Mouse (Mus musculus): ENCODE measurements around the gene Emc7. TPM values are rescaled to one million over a fixed set of nuclear protein-coding genes. Genes with fewer than 3 reads are reported as not detected.

Gene Emc7
- polyA plus RNA-seq, 1 experiment from 2014 or later, result 24.6 TPM

- no peak for ATAC-seq (ENCODE audit: low FRiP score)
- Histone ChIP-seq H3K27ac (no peak overlapping the region), H3K36me3 (replicated peaks; ENCODE audit: control insufficient read depth, insufficient read depth) (no peaks in the 10 kb centered on the region), H3K4me2 (replicated peaks) (no peak overlapping the region), H3K4me1 (replicated peaks; ENCODE audit: control insufficient read depth, insufficient read depth, low read length) (no peaks in the 10 kb centered on the region), H3K27me3 (ENCODE audit: control insufficient read depth, insufficient read depth, low read length) (no peaks in the 10 kb centered on the region), H3K4me3 (replicated peaks; ENCODE audit: low read length) (no peak overlapping the region), H3K9ac (no peak overlapping the region), H3K9me3 (ENCODE audit: control insufficient read depth, low read length) (no peaks in the 10 kb centered on the region)
- 92% methylated on average over 1 of the region's 1 CpGs for WGBS
- DNase-seq (ENCODE audit: low spot score), result no peak
Measured at GRCm38 (mm10) chr2:112507444-112507843, 52.6 kb downstream of the Emc7 start.

- ATAC-seq (ENCODE audit: low FRiP score) (no peak), DNase-seq (ENCODE audit: low spot score) (no peak)
- no peak overlapping the region for H3K9ac ChIP-seq
- H3K27me3 ChIP-seq (ENCODE audit: control insufficient read depth, insufficient read depth, low read length), result no peaks in the 10 kb centered on the region
- H3K36me3 ChIP-seq (replicated peaks; ENCODE audit: control insufficient read depth, insufficient read depth), result no peaks in the 10 kb centered on the region
- no peak overlapping the region for H3K4me3 ChIP-seq (replicated peaks; ENCODE audit: low read length)
- 93% methylated on average over 4 of the region's 4 CpGs for WGBS
- no peaks in the 10 kb centered on the region for H3K4me1 ChIP-seq (replicated peaks; ENCODE audit: control insufficient read depth, insufficient read depth, low read length)
- no peaks in the 10 kb centered on the region for H3K9me3 ChIP-seq (ENCODE audit: control insufficient read depth, low read length)
- H3K27ac ChIP-seq, result no peak overlapping the region
- H3K4me2 ChIP-seq (replicated peaks), result no peak overlapping the region
Measured at GRCm38 (mm10) chr2:112510140-112510539, 55.3 kb downstream of the Emc7 start.

GRCm38 (mm10) chr2:112513036-112513435 lies 58.2 kb downstream of the Emc7 start:
- no peak overlapping the region for H3K4me3 ChIP-seq (replicated peaks; ENCODE audit: low read length)
- no peaks in the 10 kb centered on the region for H3K27me3 ChIP-seq (ENCODE audit: control insufficient read depth, insufficient read depth, low read length)
- H3K36me3 ChIP-seq (replicated peaks; ENCODE audit: control insufficient read depth, insufficient read depth), result no peaks in the 10 kb centered on the region
- H3K27ac ChIP-seq, result no peak overlapping the region
- H3K9ac ChIP-seq, result no peak overlapping the region
- 93% methylated on average over 1 of the region's 1 CpGs for WGBS
- H3K4me1 ChIP-seq (replicated peaks; ENCODE audit: control insufficient read depth, insufficient read depth, low read length), result no peaks in the 10 kb centered on the region
- DNase-seq (ENCODE audit: low spot score) (no peak), ATAC-seq (ENCODE audit: low FRiP score) (no peak)
- H3K4me2 ChIP-seq (replicated peaks), result no peak overlapping the region
- no peaks in the 10 kb centered on the region for H3K9me3 ChIP-seq (ENCODE audit: control insufficient read depth, low read length)

- H3K4me2 ChIP-seq (replicated peaks), result no peak overlapping the region
- 93% methylated on average over 3 of the region's 3 CpGs for WGBS
- no peak overlapping the region for H3K9ac ChIP-seq
- no peak for DNase-seq (ENCODE audit: low spot score)
- ATAC-seq (ENCODE audit: low FRiP score), result no peak
- H3K27me3 ChIP-seq (ENCODE audit: control insufficient read depth, insufficient read depth, low read length), result no peaks in the 10 kb centered on the region
- H3K4me1 ChIP-seq (replicated peaks; ENCODE audit: control insufficient read depth, insufficient read depth, low read length), result no peaks in the 10 kb centered on the region
- no peak overlapping the region for H3K4me3 ChIP-seq (replicated peaks; ENCODE audit: low read length)
- H3K9me3 ChIP-seq (ENCODE audit: control insufficient read depth, low read length), result no peaks in the 10 kb centered on the region
- no peak overlapping the region for H3K27ac ChIP-seq
- H3K36me3 ChIP-seq (replicated peaks; ENCODE audit: control insufficient read depth, insufficient read depth), result no peaks in the 10 kb centered on the region
Measured at GRCm38 (mm10) chr2:112516728-112517127, 61.9 kb downstream of the Emc7 start.

- no peak overlapping the region for H3K4me2 ChIP-seq (replicated peaks)
- H3K4me1 ChIP-seq (replicated peaks; ENCODE audit: control insufficient read depth, insufficient read depth, low read length), result no peaks in the 10 kb centered on the region
- DNase-seq (ENCODE audit: low spot score), result no peak
- H3K9ac ChIP-seq, result no peak overlapping the region
- no peak overlapping the region for H3K4me3 ChIP-seq (replicated peaks; ENCODE audit: low read length)
- ATAC-seq (ENCODE audit: low FRiP score), result no peak
- no peak overlapping the region for H3K27ac ChIP-seq
- 91% methylated on average over 3 of the region's 3 CpGs for WGBS
- H3K9me3 ChIP-seq (ENCODE audit: control insufficient read depth, low read length), result no peaks in the 10 kb centered on the region
- no peaks in the 10 kb centered on the region for H3K27me3 ChIP-seq (ENCODE audit: control insufficient read depth, insufficient read depth, low read length)
- H3K36me3 ChIP-seq (replicated peaks; ENCODE audit: control insufficient read depth, insufficient read depth), result no peaks in the 10 kb centered on the region
Measured at GRCm38 (mm10) chr2:112517218-112517617, 62.4 kb downstream of the Emc7 start.

- Histone ChIP-seq H3K27me3 (ENCODE audit: control insufficient read depth, insufficient read depth, low read length) (no peaks in the 10 kb centered on the region), H3K4me3 (replicated peaks; ENCODE audit: low read length) (no peak overlapping the region), H3K9me3 (ENCODE audit: control insufficient read depth, low read length) (no peaks in the 10 kb centered on the region), H3K4me1 (replicated peaks; ENCODE audit: control insufficient read depth, insufficient read depth, low read length) (no peaks in the 10 kb centered on the region), H3K9ac (no peak overlapping the region), H3K36me3 (replicated peaks; ENCODE audit: control insufficient read depth, insufficient read depth) (no peaks in the 10 kb centered on the region), H3K4me2 (replicated peaks) (no peak overlapping the region), H3K27ac (no peak overlapping the region)
- no peak for DNase-seq (ENCODE audit: low spot score)
- no peak for ATAC-seq (ENCODE audit: low FRiP score)
Measured at GRCm38 (mm10) chr2:112518541-112518940, 63.7 kb downstream of the Emc7 start.

- ATAC-seq (ENCODE audit: low FRiP score), result no peak
- Histone ChIP-seq H3K27ac (no peak overlapping the region), H3K9ac (no peak overlapping the region), H3K4me3 (replicated peaks; ENCODE audit: low read length) (no peak overlapping the region), H3K4me1 (replicated peaks; ENCODE audit: control insufficient read depth, insufficient read depth, low read length) (no peaks in the 10 kb centered on the region), H3K9me3 (ENCODE audit: control insufficient read depth, low read length) (no peaks in the 10 kb centered on the region), H3K36me3 (replicated peaks; ENCODE audit: control insufficient read depth, insufficient read depth) (no peaks in the 10 kb centered on the region), H3K27me3 (ENCODE audit: control insufficient read depth, insufficient read depth, low read length) (no peaks in the 10 kb centered on the region), H3K4me2 (replicated peaks) (no peak overlapping the region)
- DNase-seq (ENCODE audit: low spot score), result no peak
- WGBS, result 89% methylated on average over 4 of the region's 4 CpGs
Measured at GRCm38 (mm10) chr2:112520526-112521482, 66.0 kb downstream of the Emc7 start.

Other genes with a start within 250 kb of the Emc7 start
- 22.0 and 23.1 TPM in 2 replicates for gene Lpcat4, start 215.5 kb upstream of the Emc7 start, polyA plus RNA-seq (2014; fragmentation: Nextera tagmentation; extraction: Ambion mirVana)
- gene Nutm1, start 195.7 kb upstream of the Emc7 start, polyA plus RNA-seq (2014; fragmentation: Nextera tagmentation; extraction: Ambion mirVana), result not detected in 2 replicates
- 169 and 177 TPM in 2 replicates for gene Nop10, start 193.1 kb upstream of the Emc7 start, polyA plus RNA-seq (2014; fragmentation: Nextera tagmentation; extraction: Ambion mirVana)
- gene Slc12a6, start 189.2 kb upstream of the Emc7 start, polyA plus RNA-seq (2014; fragmentation: Nextera tagmentation; extraction: Ambion mirVana), result 25.6 and 25.7 TPM in 2 replicates
- not detected in 2 replicates for gene Gm21985, start 188.7 kb upstream of the Emc7 start, polyA plus RNA-seq (2014; fragmentation: Nextera tagmentation; extraction: Ambion mirVana)
- gene Emc4, start 87.0 kb upstream of the Emc7 start, polyA plus RNA-seq (2014; fragmentation: Nextera tagmentation; extraction: Ambion mirVana), result 176 and 190 TPM in 2 replicates
- 36.2 and 42.7 TPM in 2 replicates for gene Katnbl1, start 75.8 kb upstream of the Emc7 start, polyA plus RNA-seq (2014; fragmentation: Nextera tagmentation; extraction: Ambion mirVana)
- gene Chrm5, start 25.8 kb downstream of the Emc7 start, polyA plus RNA-seq (2014; fragmentation: Nextera tagmentation; extraction: Ambion mirVana), result 1.2 and 1.3 TPM in 2 replicates
- 3.9 and 6.2 TPM in 2 replicates for gene Aven, start 38.0 kb downstream of the Emc7 start, polyA plus RNA-seq (2014; fragmentation: Nextera tagmentation; extraction: Ambion mirVana)

Measured in hindbrain, embryonic 14.5 days (tissue).